Mouse (Mus musculus) MEL (cell line): ENCODE results near the gene Sec22c. TPM values are rescaled to one million over a fixed set of nuclear protein-coding genes. Genes with fewer than 3 reads are reported as not detected.
A peak's percentile ranks its signal among the peaks of the same experiment; 100 is the strongest.

ENCODE experiments used
- DNase-seq: peaks from one replicate; pipeline ENCODE4 v3.0.0; 2011; ENCODE audit warnings: low read depth, low spot score
- H3K27ac ChIP-seq: 2 replicates; pipeline ENCODE4 v1.5.1; 2012; ENCODE audit warnings: low read depth, mild to moderate bottlenecking, control low read depth, low read length, moderate library complexity; ENCODE audit not compliant: control insufficient read depth
- H3K27me3 ChIP-seq, 2 experiments: fragments of 150-350 bp in 1 of 2; sonication (generic) in 1 of 2; 2 replicates each; pipeline ENCODE4 v1.6.1; 2012; ENCODE audit warnings: low read length in 2 of 2, mild to moderate bottlenecking in 2 of 2, improper control_type of control experiment in 1 of 2, moderate library complexity in 1 of 2; ENCODE audit not compliant: insufficient read depth in 2 of 2, control insufficient read depth in 1 of 2
- H3K36me3 ChIP-seq, 2 experiments: 2 replicates each; pipeline ENCODE4 v1.6.1; 2012 to 2014; ENCODE audit warnings: low read length in 2 of 2, improper control_type of control experiment in 1 of 2, inconsistent platforms in 1 of 2, mild to moderate bottlenecking in 1 of 2; ENCODE audit not compliant: insufficient read depth in 2 of 2, control insufficient read depth in 1 of 2
- H3K4me1 ChIP-seq, 2 experiments: fragments of 150-350 bp in 1 of 2; sonication (generic) in 1 of 2; 2 replicates each; pipeline ENCODE4 v1.6.1; 2012; ENCODE audit warnings: low read length in 2 of 2, improper control_type of control experiment in 1 of 2, mild to moderate bottlenecking in 1 of 2; ENCODE audit not compliant: insufficient read depth in 2 of 2, control insufficient read depth in 1 of 2
- H3K4me3 ChIP-seq, 2 experiments: fragments of 150-350 bp in 1 of 2; sonication (generic) in 1 of 2; 2 replicates each; pipeline ENCODE4 v1.5.1; 2012; ENCODE audit warnings: low read depth in 2 of 2, low read length in 2 of 2, mild to moderate bottlenecking in 2 of 2, moderate library complexity in 2 of 2, control low read depth in 1 of 2, improper control_type of control experiment in 1 of 2; ENCODE audit not compliant: control insufficient read depth in 1 of 2, insufficient read depth in 1 of 2
- H3K79me2 ChIP-seq: 2 replicates; pipeline ENCODE4 v1.6.1; 2012; ENCODE audit warnings: mild to moderate bottlenecking, low read length, moderate library complexity; ENCODE audit not compliant: control insufficient read depth, poor library complexity, insufficient read depth
- H3K9ac ChIP-seq: 2 replicates; pipeline ENCODE4 v1.6.1; 2012; ENCODE audit warnings: low read depth, mild to moderate bottlenecking, control low read depth, low read length, moderate library complexity; ENCODE audit not compliant: control insufficient read depth, poor library complexity, severe bottlenecking
- H3K9me3 ChIP-seq: fragments of 150-350 bp; sonication (generic); replicated peaks from 2 replicates; pipeline ENCODE4 v1.6.1; 2012; ENCODE audit warnings: mild to moderate bottlenecking, low read length, improper control_type of control experiment, moderate library complexity; ENCODE audit not compliant: insufficient read depth
- BHLHE40 ChIP-seq: IDR thresholded peaks from 2 replicates; pipeline ENCODE4 v1.6.1; 2012; ENCODE audit warnings: low read depth, mild to moderate bottlenecking, inconsistent platforms, low read length, improper control_type of control experiment, borderline replicate concordance
- CHD1 ChIP-seq: IDR thresholded peaks from 2 replicates; pipeline ENCODE4 v1.6.1; 2012; ENCODE audit warnings: low read depth, mild to moderate bottlenecking, inconsistent platforms, low read length, improper control_type of control experiment
- CTCF ChIP-seq, 3 experiments: IDR thresholded peaks in 2 of 3; conservative IDR thresholded peaks in 1 of 3; 2 replicates each; pipeline ENCODE4 v1.5.1; 2011 to 2012; ENCODE audit warnings: low read length in 3 of 3, low read depth in 2 of 3, mild to moderate bottlenecking in 2 of 3, improper control_type of control experiment in 1 of 3, inconsistent platforms in 1 of 3, mixed read lengths in 1 of 3, moderate library complexity in 1 of 3; ENCODE audit not compliant: control insufficient read depth in 1 of 3, insufficient read depth in 1 of 3, poor library complexity in 1 of 3, severe bottlenecking in 1 of 3
- E2F4 ChIP-seq: IDR thresholded peaks from 2 replicates; pipeline ENCODE4 v1.6.1; 2011; ENCODE audit warnings: low read depth, low read length, improper control_type of control experiment, borderline replicate concordance
- ELF1 ChIP-seq: IDR thresholded peaks from 2 replicates; pipeline ENCODE4 v1.6.1; 2014; ENCODE audit warnings: low read depth, mild to moderate bottlenecking, inconsistent platforms, low read length, improper control_type of control experiment, moderate library complexity
- GABPA ChIP-seq: IDR thresholded peaks from 2 replicates; pipeline ENCODE4 v1.6.1; 2012; ENCODE audit warnings: low read depth, mild to moderate bottlenecking, inconsistent platforms, low read length, improper control_type of control experiment, moderate library complexity
- HCFC1 ChIP-seq: IDR thresholded peaks from 2 replicates; pipeline ENCODE4 v1.6.1; 2012; ENCODE audit warnings: low read depth, mild to moderate bottlenecking, inconsistent platforms, low read length, improper control_type of control experiment, moderate library complexity
- JUND ChIP-seq: IDR thresholded peaks from 2 replicates; pipeline ENCODE4 v1.6.1; 2011; ENCODE audit warnings: low read depth, mild to moderate bottlenecking, improper control_type of control experiment, low read length
- KAT2A ChIP-seq: conservative IDR thresholded peaks from 2 replicates; pipeline ENCODE4 v1.6.1; 2012; ENCODE audit warnings: low read depth, low read length, improper control_type of control experiment, inconsistent platforms
- MAX ChIP-seq: IDR thresholded peaks from 2 replicates; pipeline ENCODE4 v1.6.1; 2011; ENCODE audit warnings: low read length, improper control_type of control experiment
- MAZ ChIP-seq: IDR thresholded peaks from 2 replicates; pipeline ENCODE4 v1.6.1; 2012; ENCODE audit warnings: low read depth, mild to moderate bottlenecking, inconsistent platforms, low read length, improper control_type of control experiment
- MEF2A ChIP-seq: IDR thresholded peaks from 2 replicates; pipeline ENCODE4 v1.6.1; 2014; ENCODE audit warnings: low read depth, mild to moderate bottlenecking, inconsistent platforms, low read length, improper control_type of control experiment; ENCODE audit not compliant: poor library complexity, insufficient replicate concordance, severe bottlenecking; ENCODE audit errors: extremely low read depth
- MYC ChIP-seq: IDR thresholded peaks from 2 replicates; pipeline ENCODE4 v1.6.1; 2011; ENCODE audit warnings: low read depth, mild to moderate bottlenecking, low read length, improper control_type of control experiment, moderate library complexity
- NELFE ChIP-seq: IDR thresholded peaks from 2 replicates; pipeline ENCODE4 v1.6.1; 2011; ENCODE audit warnings: low read depth, low read length, improper control_type of control experiment
- POLR2AphosphoS2 ChIP-seq: IDR thresholded peaks from 2 replicates; pipeline ENCODE4 v1.6.1; 2011; ENCODE audit warnings: low read length, improper control_type of control experiment
- POLR2AphosphoS5 ChIP-seq: IDR thresholded peaks from 2 replicates; pipeline ENCODE4 v1.6.1; 2012; ENCODE audit warnings: low read depth, borderline replicate concordance, mild to moderate bottlenecking, inconsistent platforms, low read length, moderate library complexity, mixed read lengths
- RAD21 ChIP-seq: IDR thresholded peaks from 2 replicates; pipeline ENCODE4 v1.6.1; 2011; ENCODE audit warnings: mild to moderate bottlenecking, low read depth, low read length, improper control_type of control experiment
- SIN3A ChIP-seq: IDR thresholded peaks from 2 replicates; pipeline ENCODE4 v1.6.1; 2012; ENCODE audit warnings: low read length, improper control_type of control experiment, inconsistent platforms
- SMC3 ChIP-seq: IDR thresholded peaks from 2 replicates; pipeline ENCODE4 v1.6.1; 2011; ENCODE audit warnings: low read depth, low read length, improper control_type of control experiment
- TBP ChIP-seq: IDR thresholded peaks from 2 replicates; pipeline ENCODE4 v1.8.0; 2011; ENCODE audit warnings: low read depth, low read length, improper control_type of control experiment
- UBTF ChIP-seq: IDR thresholded peaks from 2 replicates; pipeline ENCODE4 v1.6.1; 2012; ENCODE audit warnings: low read depth, mild to moderate bottlenecking, inconsistent platforms, low read length, improper control_type of control experiment, moderate library complexity, borderline replicate concordance; ENCODE audit not compliant: insufficient read depth
- ZC3H11A ChIP-seq: IDR thresholded peaks from 2 replicates; pipeline ENCODE4 v1.6.1; 2012; ENCODE audit warnings: low read depth, mild to moderate bottlenecking, inconsistent platforms, low read length, improper control_type of control experiment
- ZKSCAN1 ChIP-seq: IDR thresholded peaks from 2 replicates; pipeline ENCODE4 v1.6.1; 2012; ENCODE audit warnings: low read depth, mild to moderate bottlenecking, inconsistent platforms, low read length, improper control_type of control experiment, moderate library complexity
- ZNF384 ChIP-seq: IDR thresholded peaks from 2 replicates; pipeline ENCODE4 v1.6.1; 2012; ENCODE audit warnings: low read depth, mild to moderate bottlenecking, inconsistent platforms, low read length, improper control_type of control experiment
- polyA plus RNA-seq, 2 experiments: library from polyadenylated mRNA; stranded (reverse) in 1 of 2; unstranded in 1 of 2; fragments of >175 nt in 1 of 2; fragments of >200 nt in 1 of 2; gene quantifications; 2 replicates each; pipeline versions ENCODE4 v1.2.1 to v1.2.4; 2012; ENCODE audit warnings: low replicate concordance in 2 of 2, low read depth in 1 of 2; ENCODE audit not compliant: insufficient read length in 2 of 2, insufficient read depth in 1 of 2, missing spikeins in 1 of 2
- total RNA-seq: library from RNA; depleted of rRNA; stranded (reverse); fragments of 300-350 nt; gene quantifications from 2 replicates; pipeline ENCODE4 v1.2.3, GENCODE M21; 2012

The Sec22c gene
- total and polyA plus RNA-seq, 3 experiments: 5.9 to 10.9 TPM; not detected in 1

DNA sequence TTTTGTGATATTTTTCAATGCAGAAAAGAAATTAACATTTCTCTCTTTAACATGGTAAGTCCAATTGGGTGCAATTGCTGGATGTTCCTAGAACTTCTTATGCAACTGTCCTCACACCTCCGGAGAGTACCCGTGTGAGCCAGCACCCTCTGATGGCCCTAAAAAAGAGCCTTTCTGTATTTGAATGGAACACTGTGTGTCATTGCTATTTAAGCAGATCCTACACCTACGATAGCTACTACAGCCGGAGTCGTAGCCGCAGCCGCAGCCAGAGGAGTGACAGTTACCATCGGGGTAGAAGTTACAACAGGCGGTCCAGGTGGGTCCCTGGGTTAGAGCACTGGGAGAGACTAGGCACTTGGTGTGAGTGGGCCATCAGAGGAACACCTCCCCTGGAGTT, 47.5 kb upstream of the Sec22c start:
- no peak for DNase-seq
- H3K27me3 ChIP-seq: no peaks in the 10 kb centered on the region
- no peak overlapping the region for H3K9ac ChIP-seq
- H3K27ac ChIP-seq: no peak overlapping the region
- H3K36me3 ChIP-seq: peaks cover 0 to 27% of the 10 kb centered on the region in 2 experiments; a peak in 2 of 4 replicates
- H3K79me2 ChIP-seq: no peaks in the 10 kb centered on the region
- no peak overlapping the region for H3K4me3 ChIP-seq
- no peak for TF ChIP-seq MAZ
- TF ChIP-seq POLR2AphosphoS2: no peak
- no peak for TF ChIP-seq MAX
- no peak for TF ChIP-seq MYC
- no peak for TF ChIP-seq GABPA
- TF ChIP-seq BHLHE40: no peak
- TF ChIP-seq SIN3A: no peak
- TF ChIP-seq KAT2A: no peak
- TF ChIP-seq CTCF (IDR thresholded peaks at IDR 0.05 in 2 of 3, conservative IDR thresholded peaks at IDR 0.05 in 1 of 3; ENCODE audit: control insufficient read depth in 1 of 3, insufficient read depth in 1 of 3, low read depth in 2 of 3, low read length in 3 of 3, poor library complexity in 1 of 3, severe bottlenecking in 1 of 3): no peak
- TF ChIP-seq JUND: no peak
- TF ChIP-seq RAD21: no peak
- TF ChIP-seq UBTF: no peak
- TF ChIP-seq TBP: no peak
- no peak for TF ChIP-seq ELF1
- TF ChIP-seq NELFE: no peak
- TF ChIP-seq MEF2A: no peak
- no peak for TF ChIP-seq ZKSCAN1
- no peak for TF ChIP-seq HCFC1
- no peak for TF ChIP-seq ZC3H11A
- TF ChIP-seq, all 39 proteins: peak for 0
- no peaks in the 10 kb centered on the region for H3K9me3 ChIP-seq
- H3K4me1 ChIP-seq: no peaks in the 10 kb centered on the region

GRCm38 (mm10) chr9:121744051-121744450, 38.8 kb upstream of the Sec22c start:
- no peaks in the 10 kb centered on the region for H3K79me2 ChIP-seq
- H3K4me1 ChIP-seq: no peaks in the 10 kb centered on the region
- H3K27me3 ChIP-seq: no peaks in the 10 kb centered on the region
- no peak overlapping the region for H3K4me3 ChIP-seq
- peaks cover 0 to 36% of the 10 kb centered on the region in 2 experiments; a peak in 2 of 4 replicates for H3K36me3 ChIP-seq
- no peaks in the 10 kb centered on the region for H3K9me3 ChIP-seq
- no peak overlapping the region for H3K9ac ChIP-seq
- no peak overlapping the region for H3K27ac ChIP-seq
- TF ChIP-seq POLR2AphosphoS2 (no peak), SMC3 (no peak), ZNF384 (no peak), CTCF (IDR thresholded peaks at IDR 0.05 in 2 of 3, conservative IDR thresholded peaks at IDR 0.05 in 1 of 3; ENCODE audit: control insufficient read depth in 1 of 3, insufficient read depth in 1 of 3, low read depth in 2 of 3, low read length in 3 of 3, poor library complexity in 1 of 3, severe bottlenecking in 1 of 3) (no peak), RAD21 (no peak), MYC (no peak), POLR2AphosphoS5 (no peak), BHLHE40 (no peak), ELF1 (no peak), E2F4 (no peak), CHD1 (no peak)
- TF ChIP-seq, all 39 proteins: peak for 0
- peak; percentile 22 for DNase-seq
